Mouse (Mus musculus): ENCODE results near the gene Szrd1. TPM values are rescaled to one million over a fixed set of nuclear protein-coding genes. Genes with fewer than 3 reads are reported as not detected.

Szrd1 gene
- polyA plus RNA-seq, 1 experiment from 2014 or later = 21.2 TPM

DNA sequence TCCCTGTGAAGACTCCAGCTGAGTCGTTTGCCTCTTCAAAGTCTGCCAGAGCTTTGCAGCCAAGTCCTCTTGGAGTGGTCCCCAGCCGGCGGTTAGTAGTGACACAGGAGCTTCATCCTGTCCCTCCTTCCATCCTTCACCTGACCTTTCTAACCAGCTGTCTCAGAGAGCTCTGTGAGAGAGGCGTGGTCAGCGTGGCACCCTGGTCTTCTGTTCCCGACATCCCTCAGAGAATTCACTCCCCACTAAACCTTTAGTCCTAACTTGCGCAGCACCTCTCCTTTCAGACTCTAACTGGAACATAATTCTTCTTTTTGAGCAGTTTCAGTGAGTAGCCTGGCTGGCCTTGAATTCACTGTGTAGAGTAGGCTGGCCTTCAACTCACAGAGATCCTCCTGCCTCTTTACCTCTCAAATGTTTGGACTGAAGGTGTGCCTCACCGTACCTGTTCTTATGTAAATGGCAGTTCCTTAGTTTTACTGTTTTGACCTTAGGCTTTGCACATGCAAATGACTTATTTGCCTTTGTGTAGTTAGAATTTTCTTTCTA is 26.2 kb upstream of the Szrd1 start:
- Histone ChIP-seq H3K27me3 (no peaks in the 10 kb centered on the region), H3K27ac (peak overlapping the region; percentile 37), H3K4me3 (replicated peaks) (no peak overlapping the region), H3K9me3 (replicated peaks) (no peaks in the 10 kb centered on the region), H3K9ac (no peak overlapping the region), H3K4me2 (no peak overlapping the region), H3K36me3 (peaks cover 43% of the 10 kb centered on the region), H3K4me1 (replicated peaks) (peaks cover 49% of the 10 kb centered on the region)
- ATAC-seq (ENCODE audit: low read depth) = no peak
- WGBS (ENCODE audit: insufficient replicate concordance) = 74% methylated on average over 8 of the region's 8 CpGs
- DNase-seq = no peak

DNA sequence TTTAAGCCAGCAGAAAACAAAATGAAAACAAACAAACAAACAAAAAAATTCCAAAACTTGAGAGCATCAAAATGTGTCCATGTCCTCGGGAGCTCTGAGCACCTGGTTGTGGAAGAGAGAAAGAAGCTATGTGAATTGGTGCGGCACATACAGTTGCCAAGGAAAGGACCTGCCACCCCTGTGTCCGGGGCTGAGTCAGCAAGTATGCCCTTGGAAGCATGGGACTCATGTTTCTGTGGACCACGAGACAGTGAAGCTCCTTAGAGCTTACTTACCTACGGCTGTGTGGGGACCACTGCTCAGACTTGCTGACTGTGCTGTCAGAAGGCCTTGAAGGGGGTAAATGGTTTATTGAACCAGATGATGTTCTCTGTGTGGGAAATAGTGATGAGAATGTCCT is 24.2 kb upstream of the Szrd1 start:
- H3K4me1 ChIP-seq (replicated peaks) = peaks cover 70% of the 10 kb centered on the region
- ATAC-seq (ENCODE audit: low read depth) = no peak
- H3K27ac ChIP-seq = 0 out of 2 replicates have a peak overlapping the region, but pooled peaks have one; percentile 91

DNA sequence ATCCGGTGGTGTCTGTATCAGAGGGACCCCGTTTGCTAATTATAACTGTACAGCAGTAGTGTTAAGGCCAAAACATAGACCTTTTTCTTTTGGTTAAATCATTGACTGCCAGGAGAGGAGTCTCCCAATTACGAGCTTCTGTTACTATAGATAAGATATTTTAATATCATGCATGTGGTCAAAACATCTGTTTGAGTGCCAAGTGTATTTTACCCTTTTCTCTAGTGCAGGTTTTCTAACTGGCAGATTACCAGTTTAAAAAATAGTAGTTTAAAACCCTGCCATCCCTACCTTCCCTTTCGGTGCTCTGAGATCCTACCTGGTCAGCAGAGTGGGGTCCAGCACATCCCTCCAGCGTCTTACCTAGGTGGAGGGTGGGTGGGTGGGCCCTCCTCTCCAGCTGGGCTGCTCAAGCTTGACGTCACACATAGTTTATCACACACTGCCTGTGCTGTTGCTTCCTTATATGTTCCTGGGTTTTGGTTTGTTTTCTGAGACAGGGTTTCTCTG is 22.2 kb upstream of the Szrd1 start:
- WGBS (ENCODE audit: insufficient replicate concordance) = 26% methylated on average over 6 of the region's 6 CpGs
- H3K27me3 ChIP-seq = no peaks in the 10 kb centered on the region
- peak overlapping the region; percentile 91 for H3K27ac ChIP-seq
- H3K4me3 ChIP-seq (replicated peaks) = peak overlapping the region; percentile 18
- H3K9me3 ChIP-seq (replicated peaks) = no peaks in the 10 kb centered on the region
- H3K36me3 ChIP-seq = peaks cover 12% of the 10 kb centered on the region
- peak overlapping the region; percentile 60 for H3K4me2 ChIP-seq
- peaks cover 90% of the 10 kb centered on the region for H3K4me1 ChIP-seq (replicated peaks)
- peak; percentile 53 for DNase-seq
- peak; percentile 91 for ATAC-seq (ENCODE audit: low read depth)
- peak overlapping the region; percentile 61 for H3K9ac ChIP-seq

More for the DNA sequence above, 24.2 kb upstream of the Szrd1 start:
- no peaks in the 10 kb centered on the region for H3K9me3 ChIP-seq (replicated peaks)
- no peak overlapping the region for H3K4me2 ChIP-seq
- peaks cover 22% of the 10 kb centered on the region for H3K36me3 ChIP-seq
- no peaks in the 10 kb centered on the region for H3K27me3 ChIP-seq
- 87% methylated on average over 5 of the region's 5 CpGs for WGBS (ENCODE audit: insufficient replicate concordance)
- H3K9ac ChIP-seq = no peak overlapping the region
- DNase-seq = no peak
- no peak overlapping the region for H3K4me3 ChIP-seq (replicated peaks)

DNA sequence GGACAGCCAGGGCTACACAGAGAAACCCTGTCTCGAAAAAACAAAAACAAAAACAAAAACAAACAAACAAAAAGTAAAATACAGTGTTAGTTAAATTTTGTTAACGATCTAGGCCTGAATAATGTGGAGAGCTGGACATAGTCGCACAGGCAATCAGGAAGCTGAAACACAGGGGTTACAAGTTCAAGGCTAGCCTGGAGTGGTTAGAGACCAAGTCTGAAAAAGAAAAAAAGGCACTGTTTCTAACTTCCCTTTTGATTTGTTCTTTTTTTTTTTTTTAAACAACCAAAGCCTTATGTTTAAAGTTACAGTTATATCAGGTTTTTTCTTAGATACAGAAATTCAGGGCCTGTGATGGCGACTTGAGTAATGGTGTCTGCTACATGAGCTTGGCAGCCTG is 20.6 kb upstream of the Szrd1 start:
- no peak for ATAC-seq (ENCODE audit: low read depth)
- Histone ChIP-seq H3K27me3 (no peaks in the 10 kb centered on the region), H3K27ac (peak overlapping the region; percentile 91)

DNA sequence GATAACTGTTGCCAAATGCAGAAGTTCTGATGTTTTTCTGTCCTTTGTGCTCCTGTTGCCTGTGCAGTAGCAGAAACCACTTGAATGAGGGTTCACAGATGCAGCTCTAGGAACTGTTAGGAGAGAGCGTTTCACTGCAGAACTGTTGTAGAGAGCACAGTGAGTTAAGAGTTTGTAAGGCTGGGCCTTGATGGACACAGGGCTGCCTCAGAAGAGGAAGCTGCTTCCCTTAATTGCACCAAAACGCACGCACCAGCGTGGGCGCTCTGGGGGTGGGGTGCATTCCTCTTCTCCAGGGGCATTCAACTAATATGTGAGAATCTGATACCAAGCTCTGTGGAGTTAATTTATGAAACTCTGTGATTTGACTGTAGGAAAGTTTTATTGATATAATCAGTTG is 20.1 kb upstream of the Szrd1 start:
- Histone ChIP-seq H3K36me3 (peaks cover 10% of the 10 kb centered on the region), H3K4me1 (replicated peaks) (peaks cover 96% of the 10 kb centered on the region), H3K27ac (peak overlapping the region; percentile 91), H3K4me2 (peak overlapping the region; percentile 55), H3K9me3 (replicated peaks) (no peaks in the 10 kb centered on the region), H3K27me3 (no peaks in the 10 kb centered on the region), H3K4me3 (replicated peaks) (no peak overlapping the region), H3K9ac (peak overlapping the region; percentile 58; the same call in 1 of the 2 replicates)
- ATAC-seq (ENCODE audit: low read depth) (no peak), DNase-seq (no peak)
- WGBS (ENCODE audit: insufficient replicate concordance) = 42% methylated on average over 5 of the region's 5 CpGs

More for the DNA sequence above, 20.6 kb upstream of the Szrd1 start:
- H3K4me3 ChIP-seq (replicated peaks) = no peak overlapping the region
- 0 out of 2 replicates have a peak overlapping the region, but pooled peaks have one; percentile 60 for H3K4me2 ChIP-seq
- DNase-seq = no peak
- H3K9ac ChIP-seq = peak overlapping the region; percentile 61
- 78% methylated on average over 4 of the region's 4 CpGs for WGBS (ENCODE audit: insufficient replicate concordance)
- H3K4me1 ChIP-seq (replicated peaks) = peaks cover 94% of the 10 kb centered on the region
- H3K36me3 ChIP-seq = peaks cover 13% of the 10 kb centered on the region
- H3K9me3 ChIP-seq (replicated peaks) = no peaks in the 10 kb centered on the region

DNA sequence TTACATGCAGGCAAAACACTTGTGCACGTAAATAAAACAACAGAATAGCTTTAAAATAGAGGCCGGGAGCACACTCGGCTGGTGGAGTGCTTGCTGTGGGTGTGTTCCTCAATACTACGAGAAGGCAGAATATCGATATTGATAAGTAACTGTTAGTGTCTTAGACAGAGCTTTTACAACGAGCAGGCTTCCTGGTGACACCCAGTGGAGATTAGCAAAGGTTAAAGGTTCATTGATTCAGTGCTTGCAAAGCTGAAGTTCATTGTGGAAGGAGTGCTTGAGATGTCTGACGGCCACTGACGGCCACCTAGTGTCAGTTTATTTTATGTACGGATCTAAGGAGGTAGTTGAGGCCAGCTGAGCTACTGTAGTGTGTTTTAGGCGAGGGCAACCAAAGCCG is 19.5 kb upstream of the Szrd1 start:
- H3K4me3 ChIP-seq (replicated peaks) = peak overlapping the region; percentile 23; the same call in 1 of the 2 replicates

DNA sequence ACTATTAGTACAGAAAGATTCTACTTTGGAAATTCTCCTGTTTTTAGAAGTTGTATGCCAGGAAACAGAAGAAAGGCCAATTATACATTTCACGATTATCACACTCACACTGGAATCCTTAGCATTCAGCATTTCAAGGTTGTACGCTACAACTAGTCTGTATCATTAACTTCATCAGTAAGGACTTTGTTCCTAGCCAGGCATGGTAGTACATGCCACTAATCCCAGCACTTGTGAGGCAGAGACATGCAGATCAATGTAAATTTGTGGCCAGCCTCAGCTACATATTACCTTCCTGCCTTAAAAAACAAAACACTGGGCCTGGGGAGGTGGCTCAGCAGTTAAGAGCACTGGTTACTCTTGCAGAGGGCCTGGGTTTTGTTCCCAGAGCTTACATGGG is 19.0 kb upstream of the Szrd1 start:
- Histone ChIP-seq H3K36me3 (0 out of 2 replicates have a peak, but pooled peaks cover 5% of the 10 kb centered on the region), H3K9me3 (replicated peaks) (no peaks in the 10 kb centered on the region), H3K4me1 (replicated peaks) (peaks cover 97% of the 10 kb centered on the region), H3K27ac (peak overlapping the region; percentile 91), H3K4me2 (peak overlapping the region; percentile 55), H3K4me3 (replicated peaks) (peak overlapping the region; percentile 23; the same call in 1 of the 2 replicates), H3K27me3 (no peaks in the 10 kb centered on the region), H3K9ac (peak overlapping the region; percentile 58)
- no peak for DNase-seq
- ATAC-seq (ENCODE audit: low read depth) = no peak
- WGBS (ENCODE audit: insufficient replicate concordance) = 71% methylated on average over 2 of the region's 2 CpGs

More for the DNA sequence above, 19.5 kb upstream of the Szrd1 start:
- DNase-seq (no peak), ATAC-seq (ENCODE audit: low read depth) (no peak)
- Histone ChIP-seq H3K36me3 (0 out of 2 replicates have a peak, but pooled peaks cover 5% of the 10 kb centered on the region), H3K9ac (peak overlapping the region; percentile 58), H3K9me3 (replicated peaks) (no peaks in the 10 kb centered on the region), H3K4me2 (peak overlapping the region; percentile 55), H3K27ac (peak overlapping the region; percentile 91), H3K27me3 (no peaks in the 10 kb centered on the region), H3K4me1 (replicated peaks) (peaks cover 97% of the 10 kb centered on the region)
- WGBS (ENCODE audit: insufficient replicate concordance) = 24% methylated on average over 11 of the region's 11 CpGs

DNA sequence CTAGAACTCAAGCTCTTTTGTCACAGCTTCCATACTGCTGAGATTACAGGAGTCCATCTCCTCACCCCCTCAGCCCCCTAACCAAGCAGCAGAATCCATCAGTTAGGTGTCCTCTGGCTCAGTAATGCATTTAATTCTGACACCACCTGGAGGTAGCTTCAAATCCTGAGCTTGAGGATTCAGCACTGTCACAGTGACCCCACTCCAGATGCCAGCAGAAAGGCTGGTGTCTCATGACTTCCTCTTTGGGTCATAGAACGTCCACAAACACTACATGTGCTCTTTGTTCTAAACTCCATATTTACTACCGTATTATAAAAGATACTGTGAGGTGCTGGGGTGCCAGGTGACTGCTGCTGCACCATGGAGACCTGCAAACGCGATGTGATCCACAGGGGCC is 17.9 kb upstream of the Szrd1 start:
- Histone ChIP-seq H3K9me3 (replicated peaks) (no peaks in the 10 kb centered on the region), H3K4me3 (replicated peaks) (no peak overlapping the region), H3K27me3 (no peaks in the 10 kb centered on the region), H3K36me3 (peaks cover 9% of the 10 kb centered on the region; the same call in 1 of the 2 replicates), H3K27ac (peak overlapping the region; percentile 91), H3K9ac (peak overlapping the region; percentile 47), H3K4me1 (replicated peaks) (peaks cover 92% of the 10 kb centered on the region), H3K4me2 (no peak overlapping the region)
- WGBS (ENCODE audit: insufficient replicate concordance) = 71% methylated on average over 4 of the region's 4 CpGs
- no peak for DNase-seq
- ATAC-seq (ENCODE audit: low read depth) = no peak

DNA sequence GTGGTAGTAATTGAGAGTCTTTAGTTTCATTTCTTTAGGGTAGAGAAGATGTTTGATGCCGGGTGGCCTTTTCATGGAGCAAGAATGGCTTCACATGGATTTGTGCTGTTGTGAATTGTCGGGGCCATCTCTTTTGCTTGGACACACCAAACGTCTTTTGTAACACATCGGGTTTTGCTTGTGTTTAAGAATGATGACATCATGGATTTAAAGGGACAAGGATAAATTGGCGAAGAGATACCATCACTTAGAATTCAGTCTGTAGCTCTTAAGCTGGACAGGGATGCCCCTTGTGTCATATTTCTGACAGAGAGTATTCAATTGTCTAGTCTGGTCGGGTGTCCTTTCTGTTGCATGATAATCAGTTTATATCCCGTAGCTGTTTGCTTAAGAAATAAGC is 9.5 kb upstream of the Szrd1 start:
- ATAC-seq (ENCODE audit: low read depth) (no peak), DNase-seq (no peak)
- Histone ChIP-seq H3K9ac (peak overlapping the region; percentile 96), H3K27me3 (no peaks in the 10 kb centered on the region), H3K4me1 (replicated peaks) (peaks cover 58% of the 10 kb centered on the region), H3K36me3 (peaks cover 3% of the 10 kb centered on the region; the same call in 1 of the 2 replicates), H3K27ac (peak overlapping the region; percentile 86), H3K9me3 (replicated peaks) (no peaks in the 10 kb centered on the region), H3K4me3 (replicated peaks) (peak overlapping the region; percentile 83), H3K4me2 (peak overlapping the region; percentile 80)
- WGBS (ENCODE audit: insufficient replicate concordance) = 25% methylated on average over 7 of the region's 7 CpGs

DNA sequence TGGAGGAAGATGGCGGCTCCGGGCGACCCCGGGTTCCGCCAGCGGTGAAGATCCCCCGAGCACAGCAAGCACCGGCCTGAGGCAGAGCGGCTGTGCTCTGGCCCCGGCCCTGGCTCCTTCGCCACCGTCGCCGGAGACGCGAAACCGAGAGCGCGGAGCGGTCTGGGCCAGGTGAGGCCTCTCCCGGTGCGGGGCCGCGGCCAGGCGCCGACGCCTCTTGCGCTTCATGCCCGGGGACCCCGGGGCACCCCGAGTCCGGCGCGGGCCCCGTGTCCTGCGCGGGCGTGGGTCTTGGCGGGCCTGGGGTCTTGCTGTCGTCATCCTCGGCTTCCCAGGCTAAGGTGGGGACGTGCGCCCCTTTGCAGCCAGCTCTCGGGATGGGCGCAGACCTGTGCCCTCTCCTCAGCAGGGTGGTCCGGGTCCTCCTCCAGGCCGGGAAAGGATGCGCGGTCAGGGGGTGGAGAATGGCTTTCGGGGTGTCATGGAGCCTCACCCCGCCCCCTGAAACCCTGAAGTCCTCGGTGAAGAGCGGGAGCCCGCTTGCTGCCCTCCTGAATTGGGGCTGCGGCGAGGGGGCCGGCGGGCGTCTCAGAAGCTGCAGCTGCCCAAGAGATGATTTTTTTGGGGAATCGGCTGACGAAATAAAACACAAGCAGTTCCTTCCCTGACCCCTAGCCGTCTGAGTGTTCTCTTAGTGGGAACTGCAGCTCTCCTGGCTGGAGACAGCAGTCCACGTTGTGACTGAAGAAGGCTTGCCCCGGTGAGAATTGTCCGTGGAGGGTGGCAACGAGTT is 8.6 kb upstream of the Szrd1 start:
- under 1% methylated on average over 66 of the region's 66 CpGs for WGBS (ENCODE audit: insufficient replicate concordance)
- ATAC-seq (ENCODE audit: low read depth) (peak; percentile 78), DNase-seq (peak; percentile 50)
- Histone ChIP-seq H3K4me1 (replicated peaks) (peaks cover 51% of the 10 kb centered on the region), H3K9ac (peak overlapping the region; percentile 96), H3K4me3 (replicated peaks) (peak overlapping the region; percentile 83), H3K36me3 (peaks cover 3% of the 10 kb centered on the region; the same call in 1 of the 2 replicates), H3K9me3 (replicated peaks) (no peaks in the 10 kb centered on the region), H3K27ac (peak overlapping the region; percentile 86), H3K27me3 (no peaks in the 10 kb centered on the region), H3K4me2 (peak overlapping the region; percentile 80)
